Mouse (Mus musculus) G1E (cell line): Measurements from ENCODE around the gene Rnf114. TPM values are rescaled to one million over a fixed set of nuclear protein-coding genes. Genes with fewer than 3 reads are reported as not detected.

ENCODE experiments used
- ATAC-seq: 2 replicates; pipeline ENCODE4 v1.8.0; 2016; ENCODE audit warnings: mild to moderate bottlenecking; ENCODE audit not compliant: insufficient number of reproducible peaks, poor library complexity, low FRiP score, severe bottlenecking; ENCODE audit errors: extremely low read depth
- DNase-seq: peaks from one replicate; pipeline ENCODE4 v3.0.0; 2012; ENCODE audit warnings: low spot score
- H3K27me3 ChIP-seq: 2 replicates; pipeline ENCODE4 v1.6.1; 2012; ENCODE audit warnings: mild to moderate bottlenecking, low read length, inconsistent platforms; ENCODE audit not compliant: insufficient read depth
- H3K36me3 ChIP-seq: replicated peaks from 2 replicates; pipeline ENCODE3; 2012; ENCODE audit warnings: mild to moderate bottlenecking, inconsistent platforms
- H3K4me1 ChIP-seq: 2 replicates; pipeline ENCODE4 v1.6.1; 2012; ENCODE audit warnings: low read depth, low read length, inconsistent platforms, mixed read lengths; ENCODE audit not compliant: insufficient read depth
- H3K4me3 ChIP-seq: 2 replicates; pipeline ENCODE4 v1.5.1; 2012; ENCODE audit warnings: low read depth, mild to moderate bottlenecking, inconsistent platforms, low read length, moderate library complexity, mixed read lengths
- H3K9me3 ChIP-seq: replicated peaks from 2 replicates; pipeline ENCODE4 v1.6.1; 2012; ENCODE audit warnings: inconsistent platforms
- CTCF ChIP-seq: IDR thresholded peaks from 2 replicates; pipeline ENCODE4 v1.5.1; 2012; ENCODE audit warnings: low read depth, low read length, inconsistent platforms, mixed read lengths
- GATA1 ChIP-seq: IDR thresholded peaks from 2 replicates; pipeline ENCODE4 v1.6.1; 2012; ENCODE audit warnings: borderline replicate concordance, low read length, inconsistent platforms, mixed read lengths
- GATA2 ChIP-seq: IDR thresholded peaks from 2 replicates; pipeline ENCODE4 v1.6.1; 2012; ENCODE audit warnings: low read depth, low read length, inconsistent platforms, borderline replicate concordance
- POLR2AphosphoS5 ChIP-seq: IDR thresholded peaks from 2 replicates; pipeline ENCODE4 v1.6.1; 2012; ENCODE audit warnings: low read depth, low read length, inconsistent platforms; ENCODE audit not compliant: insufficient replicate concordance
- TAL1 ChIP-seq: conservative IDR thresholded peaks from 2 replicates; pipeline ENCODE4 v1.6.1; 2012; ENCODE audit warnings: low read depth, low read length, inconsistent platforms, mixed read lengths
- polyA plus RNA-seq: library from polyadenylated mRNA; stranded (reverse); fragments of >175 nt; gene quantifications from 2 replicates; pipeline ENCODE4 v1.2.3, GENCODE M21; 2012
- total RNA-seq, 2 experiments: library from RNA; stranded (forward) in 1 of 2; stranded (reverse) in 1 of 2; fragments of 200-1000 nt in 1 of 2; fragments of >200 nt in 1 of 2; fragmentation: Nextera tagmentation in 1 of 2; gene quantifications; 2 replicates each; pipeline ENCODE4 v1.2.3; 2014 to 2017

Rnf114 gene
- total and polyA plus RNA-seq, 3 experiments, result 18.4 to 41.5 (median 32.1) TPM

- no peak for ATAC-seq
- no peak for DNase-seq
- no peaks in the 10 kb centered on the region for H3K9me3 ChIP-seq
- no peak overlapping the region for H3K4me3 ChIP-seq
- TF ChIP-seq GATA2 (no peak), GATA1 (no peak), CTCF (no peak), POLR2AphosphoS5 (no peak), TAL1 (no peak)
- no peaks in the 10 kb centered on the region for H3K4me1 ChIP-seq
- H3K27me3 ChIP-seq, result peaks cover 13% of the 10 kb centered on the region; the same call in 1 of the 2 replicates
- no peaks in the 10 kb centered on the region for H3K36me3 ChIP-seq
Measured at GRCm38 (mm10) chr2:167552927-167553402, 60.5 kb downstream of the Rnf114 start.

GRCm38 (mm10) chr2:167555766-167556165, 63.3 kb downstream of the Rnf114 start:
- Histone ChIP-seq H3K36me3 (no peaks in the 10 kb centered on the region), H3K9me3 (no peaks in the 10 kb centered on the region), H3K27me3 (peaks cover 8% of the 10 kb centered on the region; the same call in 1 of the 2 replicates), H3K4me3 (no peak overlapping the region), H3K4me1 (0 out of 2 replicates have a peak, but pooled peaks cover 3% of the 10 kb centered on the region)
- ATAC-seq, result no peak
- no peak for DNase-seq
- TF ChIP-seq GATA2 (no peak), GATA1 (no peak), POLR2AphosphoS5 (no peak), CTCF (no peak), TAL1 (no peak)

GRCm38 (mm10) chr2:167559413-167559812, 67.0 kb downstream of the Rnf114 start:
- H3K36me3 ChIP-seq, result no peaks in the 10 kb centered on the region
- peaks cover 3% of the 10 kb centered on the region; the same call in 1 of the 2 replicates for H3K4me1 ChIP-seq
- peaks cover 7% of the 10 kb centered on the region; the same call in 1 of the 2 replicates for H3K27me3 ChIP-seq
- DNase-seq (no peak), ATAC-seq (no peak)
- H3K9me3 ChIP-seq, result no peaks in the 10 kb centered on the region
- no peak overlapping the region for H3K4me3 ChIP-seq
- no peak for TF ChIP-seq GATA2
- TF ChIP-seq POLR2AphosphoS5, result no peak
- TF ChIP-seq TAL1, result no peak
- TF ChIP-seq GATA1, result no peak
- no peak for TF ChIP-seq CTCF

GRCm38 (mm10) chr2:167562101-167562500, 69.7 kb downstream of the Rnf114 start:
- TF ChIP-seq CTCF (no peak), GATA1 (no peak), TAL1 (no peak), GATA2 (no peak), POLR2AphosphoS5 (no peak)
- no peak for DNase-seq
- Histone ChIP-seq H3K4me3 (no peak overlapping the region), H3K36me3 (no peaks in the 10 kb centered on the region), H3K4me1 (peaks cover 9% of the 10 kb centered on the region), H3K27me3 (peaks cover 12% of the 10 kb centered on the region; the same call in 1 of the 2 replicates), H3K9me3 (no peaks in the 10 kb centered on the region)
- no peak for ATAC-seq

- DNase-seq (no peak), ATAC-seq (no peak)
- Histone ChIP-seq H3K27me3 (peaks cover 13% of the 10 kb centered on the region; the same call in 1 of the 2 replicates), H3K9me3 (no peaks in the 10 kb centered on the region), H3K36me3 (no peaks in the 10 kb centered on the region), H3K4me3 (no peak overlapping the region), H3K4me1 (peaks cover 9% of the 10 kb centered on the region)
- no peak for TF ChIP-seq CTCF
Measured at GRCm38 (mm10) chr2:167563035-167563434, 70.6 kb downstream of the Rnf114 start.

GRCm38 (mm10) chr2:167563703-167564102, 71.3 kb downstream of the Rnf114 start:
- Histone ChIP-seq H3K36me3 (no peaks in the 10 kb centered on the region), H3K27me3 (peaks cover 16% of the 10 kb centered on the region; the same call in 1 of the 2 replicates), H3K4me1 (peaks cover 6% of the 10 kb centered on the region), H3K4me3 (no peak overlapping the region), H3K9me3 (no peaks in the 10 kb centered on the region)
- ATAC-seq (no peak), DNase-seq (no peak)
- no peak for TF ChIP-seq POLR2AphosphoS5
- TF ChIP-seq GATA1, result no peak
- no peak for TF ChIP-seq CTCF
- TF ChIP-seq GATA2, result no peak
- no peak for TF ChIP-seq TAL1
